Mouse (Mus musculus): ENCODE data around the gene Ciz1. TPM values are rescaled to one million over a fixed set of nuclear protein-coding genes. Genes with fewer than 3 reads are reported as not detected.

The Ciz1 gene
- polyA plus RNA-seq, 1 experiment = 171 TPM

DNA sequence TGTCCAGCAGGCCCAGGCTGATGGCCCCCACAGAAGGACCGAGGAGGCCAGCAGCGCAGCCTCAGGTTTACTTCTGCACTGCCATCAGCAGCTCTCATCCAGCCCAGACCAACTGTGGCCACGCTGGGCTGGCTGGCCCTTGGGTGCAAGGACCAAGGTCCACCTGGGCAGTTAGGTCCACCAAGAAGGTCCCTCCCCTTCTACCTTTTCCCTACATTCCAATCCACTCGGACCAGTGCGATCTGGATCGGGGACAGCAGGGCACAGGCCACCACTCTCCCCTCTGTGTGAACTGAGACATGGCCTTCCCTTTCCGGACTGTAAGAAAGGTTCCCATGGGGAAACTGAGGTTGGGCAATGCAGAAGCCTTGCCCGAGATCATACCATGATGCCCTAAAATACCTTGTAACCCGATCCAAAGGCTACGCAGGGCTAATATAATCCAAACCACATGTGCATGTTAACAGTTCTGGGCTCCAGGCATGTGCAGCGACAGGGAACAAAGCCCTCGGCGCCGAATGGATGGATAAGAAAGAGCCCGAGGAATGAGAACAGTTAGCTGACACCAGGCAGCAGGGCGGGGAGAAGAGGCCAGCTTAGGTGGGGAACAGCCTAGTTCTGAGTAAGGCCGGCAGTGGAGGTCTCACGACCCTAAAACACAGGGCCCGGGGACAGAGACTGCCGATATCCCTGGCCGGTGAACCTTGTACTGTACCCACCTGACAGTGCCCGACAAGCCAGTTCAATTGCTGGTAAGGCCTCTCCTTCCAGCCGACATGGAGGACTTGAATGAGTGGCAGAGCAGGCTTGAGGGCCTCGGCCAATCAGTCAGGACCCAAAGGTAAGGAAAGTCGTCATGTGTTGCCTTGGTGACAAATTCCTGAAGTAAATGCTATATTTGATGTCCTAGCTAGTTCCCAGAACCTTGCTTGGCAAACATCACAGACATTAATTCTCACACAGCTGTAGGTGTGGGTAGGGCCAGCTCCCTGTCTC, 56.6 kb downstream of the Ciz1 start:
- H3K27ac ChIP-seq (ENCODE audit: insufficient read depth, low read length) = no peak overlapping the region
- TF ChIP-seq CTCF (IDR thresholded peaks at IDR 0.05; ENCODE audit: extremely low read depth, insufficient read depth, low read length) (no peak), POLR2A (IDR thresholded peaks at IDR 0.05; ENCODE audit: extremely low read depth, insufficient read depth, low read length) (no peak)
- no peaks in the 10 kb centered on the region for H3K4me1 ChIP-seq (ENCODE audit: control insufficient read depth, insufficient read depth, low read length)
- no peak overlapping the region for H3K4me3 ChIP-seq (ENCODE audit: insufficient read depth, low read length)

- no peak overlapping the region for H3K4me3 ChIP-seq (ENCODE audit: insufficient read depth, low read length)
- H3K4me1 ChIP-seq (ENCODE audit: control insufficient read depth, insufficient read depth, low read length) = no peaks in the 10 kb centered on the region
- TF ChIP-seq CTCF (IDR thresholded peaks at IDR 0.05; ENCODE audit: extremely low read depth, insufficient read depth, low read length) = no peak
- TF ChIP-seq POLR2A (IDR thresholded peaks at IDR 0.05; ENCODE audit: extremely low read depth, insufficient read depth, low read length) = no peak
- H3K27ac ChIP-seq (ENCODE audit: insufficient read depth, low read length) = no peak overlapping the region
These were observed 59.3 kb downstream of the Ciz1 start for GRCm38 (mm10) chr2:32411407-32411806.

DNA sequence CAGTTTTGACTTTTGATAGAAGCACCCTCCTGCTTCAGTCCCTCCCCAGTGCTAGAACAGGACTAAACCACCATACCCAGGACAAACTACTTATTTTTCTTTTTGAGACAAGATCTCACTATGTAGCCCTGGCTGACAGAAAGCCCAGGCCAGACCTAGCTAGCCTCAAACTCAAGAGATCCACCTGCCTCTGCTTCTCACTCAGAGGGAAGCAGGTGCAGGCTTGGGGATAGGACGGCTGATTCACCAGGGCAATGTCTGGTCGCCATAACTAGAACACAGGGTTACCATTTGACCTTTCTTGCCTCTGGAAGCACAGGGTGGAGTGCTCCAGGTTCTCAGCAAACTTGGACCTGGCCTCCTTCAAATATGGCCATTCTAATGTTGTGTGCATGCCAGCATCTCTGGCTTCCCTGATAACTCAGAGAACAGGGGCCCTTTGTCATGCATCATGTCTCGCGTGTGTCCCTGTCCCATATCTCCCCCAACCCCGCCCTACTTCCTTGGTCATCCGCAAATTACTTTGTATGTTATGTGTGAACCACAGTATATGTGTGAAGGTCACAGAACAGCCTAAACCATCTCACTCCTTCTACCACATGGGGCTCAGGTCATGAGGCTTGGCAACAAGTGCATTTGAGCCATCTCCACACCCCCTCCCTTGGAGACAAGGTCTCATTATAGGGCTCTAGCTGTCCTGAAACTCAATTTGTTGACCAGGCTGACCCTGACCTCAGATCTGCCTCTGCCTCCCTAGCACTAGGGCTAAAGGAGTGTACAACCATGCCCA, 60.8 kb downstream of the Ciz1 start:
- Histone ChIP-seq H3K4me1 (ENCODE audit: control insufficient read depth, insufficient read depth, low read length) (no peaks in the 10 kb centered on the region), H3K4me3 (ENCODE audit: insufficient read depth, low read length) (no peak overlapping the region), H3K27ac (ENCODE audit: insufficient read depth, low read length) (no peak overlapping the region)
- TF ChIP-seq POLR2A (IDR thresholded peaks at IDR 0.05; ENCODE audit: extremely low read depth, insufficient read depth, low read length) (no peak), CTCF (IDR thresholded peaks at IDR 0.05; ENCODE audit: extremely low read depth, insufficient read depth, low read length) (no peak)

DNA sequence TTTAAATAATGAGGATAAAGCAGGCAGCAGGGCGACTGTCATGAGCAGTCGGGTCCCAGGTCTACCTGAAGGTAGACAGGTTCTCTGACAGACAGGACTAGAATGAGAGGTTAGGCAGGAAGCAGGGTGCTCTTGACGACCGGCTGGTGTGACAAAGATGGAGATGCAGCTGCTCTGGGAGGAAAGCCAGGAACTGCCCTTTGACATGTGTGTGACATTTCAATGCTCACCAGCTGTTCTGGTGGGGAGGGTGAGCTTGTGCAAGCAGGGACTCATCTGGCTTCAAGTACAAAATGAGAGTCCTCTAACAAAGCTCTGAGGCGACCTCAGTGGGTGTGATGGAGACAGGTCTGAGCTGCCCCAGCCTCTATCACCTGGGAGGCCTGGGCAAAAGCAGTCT, 61.8 kb downstream of the Ciz1 start:
- Histone ChIP-seq H3K27ac (ENCODE audit: insufficient read depth, low read length) (no peak overlapping the region), H3K4me3 (ENCODE audit: insufficient read depth, low read length) (no peak overlapping the region), H3K4me1 (ENCODE audit: control insufficient read depth, insufficient read depth, low read length) (no peaks in the 10 kb centered on the region)
- TF ChIP-seq POLR2A (IDR thresholded peaks at IDR 0.05; ENCODE audit: extremely low read depth, insufficient read depth, low read length) (no peak), CTCF (IDR thresholded peaks at IDR 0.05; ENCODE audit: extremely low read depth, insufficient read depth, low read length) (no peak)

DNA sequence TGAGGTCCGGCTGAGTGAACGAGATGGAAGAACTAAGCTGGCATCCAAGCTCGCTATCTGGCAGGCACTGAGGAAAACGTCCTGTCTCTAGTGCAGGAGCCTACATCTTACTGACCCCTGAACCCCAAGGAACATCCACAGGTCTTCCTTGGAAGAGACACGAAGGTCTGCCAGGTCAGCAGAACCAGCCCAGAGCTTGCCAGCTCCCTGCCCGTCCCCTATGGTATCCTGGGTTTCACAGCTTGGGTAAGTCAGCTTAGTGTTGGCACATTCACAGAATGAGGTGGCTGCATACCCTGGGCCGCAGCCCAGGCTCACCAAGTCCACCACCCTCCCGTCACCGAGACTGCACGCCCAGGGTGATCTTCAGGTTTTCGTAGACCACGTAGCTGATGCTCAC, 63.7 kb downstream of the Ciz1 start:
- no peak for TF ChIP-seq POLR2A (IDR thresholded peaks at IDR 0.05; ENCODE audit: extremely low read depth, insufficient read depth, low read length)
- TF ChIP-seq CTCF (IDR thresholded peaks at IDR 0.05; ENCODE audit: extremely low read depth, insufficient read depth, low read length) = no peak
- Histone ChIP-seq H3K27ac (ENCODE audit: insufficient read depth, low read length) (no peak overlapping the region), H3K4me3 (ENCODE audit: insufficient read depth, low read length) (no peak overlapping the region), H3K4me1 (ENCODE audit: control insufficient read depth, insufficient read depth, low read length) (peaks cover 2% of the 10 kb centered on the region; the same call in 1 of the 2 replicates)

DNA sequence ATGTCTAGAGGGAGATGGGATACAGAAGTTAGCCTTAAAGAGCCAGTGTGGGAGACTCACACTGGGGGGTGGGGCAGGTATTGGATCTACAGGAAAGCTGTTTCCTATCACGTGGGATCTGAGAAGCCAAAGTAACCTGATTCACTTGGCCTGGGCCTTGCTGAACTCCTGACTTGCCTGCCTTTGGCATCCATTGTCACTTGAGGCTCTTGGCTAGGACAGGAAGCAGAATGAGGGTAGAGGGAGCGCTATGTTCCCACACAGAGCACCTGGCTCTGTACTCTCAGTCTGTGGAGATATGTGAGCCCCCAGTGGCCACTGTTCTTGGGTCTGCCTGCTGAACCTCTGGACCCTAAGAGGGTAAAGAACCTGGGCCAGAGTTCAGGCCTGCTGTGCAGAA, 64.4 kb downstream of the Ciz1 start:
- Histone ChIP-seq H3K4me1 (ENCODE audit: control insufficient read depth, insufficient read depth, low read length) (peaks cover 2% of the 10 kb centered on the region; the same call in 1 of the 2 replicates), H3K4me3 (ENCODE audit: insufficient read depth, low read length) (no peak overlapping the region), H3K27ac (ENCODE audit: insufficient read depth, low read length) (no peak overlapping the region)
- no peak for TF ChIP-seq POLR2A (IDR thresholded peaks at IDR 0.05; ENCODE audit: extremely low read depth, insufficient read depth, low read length)
- no peak for TF ChIP-seq CTCF (IDR thresholded peaks at IDR 0.05; ENCODE audit: extremely low read depth, insufficient read depth, low read length)

GRCm38 (mm10) chr2:32417486-32417885, 65.4 kb downstream of the Ciz1 start:
- TF ChIP-seq CTCF (IDR thresholded peaks at IDR 0.05; ENCODE audit: extremely low read depth, insufficient read depth, low read length) (no peak), POLR2A (IDR thresholded peaks at IDR 0.05; ENCODE audit: extremely low read depth, insufficient read depth, low read length) (no peak)
- Histone ChIP-seq H3K4me1 (ENCODE audit: control insufficient read depth, insufficient read depth, low read length) (peaks cover 3% of the 10 kb centered on the region), H3K4me3 (ENCODE audit: insufficient read depth, low read length) (no peak overlapping the region), H3K27ac (ENCODE audit: insufficient read depth, low read length) (no peak overlapping the region)

DNA sequence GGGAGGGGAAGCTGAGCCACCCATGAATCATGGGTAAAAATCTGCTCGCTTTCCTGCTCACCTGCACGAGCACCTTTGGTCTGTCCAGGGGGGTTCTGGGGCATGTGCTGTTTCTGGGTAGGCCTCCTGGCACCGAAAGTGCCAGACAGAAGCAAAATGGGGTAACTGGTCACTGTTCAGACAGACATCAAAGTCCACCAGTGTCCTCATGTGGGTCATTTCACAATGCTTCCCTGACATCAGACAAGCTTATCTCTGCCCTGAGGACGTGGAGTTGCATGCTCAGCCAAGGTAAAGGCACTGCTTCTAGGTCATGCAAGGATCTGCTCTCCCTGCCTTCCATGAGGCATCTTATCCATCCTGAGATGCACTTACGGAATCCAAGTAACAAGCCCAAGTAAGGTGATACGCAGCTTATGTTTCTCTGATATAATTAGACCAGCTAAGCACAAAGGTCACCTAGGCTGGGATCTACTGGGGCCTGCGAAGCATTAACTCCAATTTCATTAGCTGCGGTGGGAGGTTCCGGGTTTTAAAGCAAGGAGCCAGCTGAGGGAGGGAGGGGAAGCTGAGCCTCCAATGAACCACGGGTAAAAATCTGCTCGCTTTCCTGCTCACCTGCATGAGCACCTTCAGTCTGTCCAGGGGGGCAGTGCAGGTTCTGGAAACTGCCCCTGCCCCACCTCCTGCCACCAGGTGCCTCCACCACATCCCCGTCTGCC, 66.5 kb downstream of the Ciz1 start:
- TF ChIP-seq POLR2A (IDR thresholded peaks at IDR 0.05; ENCODE audit: extremely low read depth, insufficient read depth, low read length) = no peak
- TF ChIP-seq CTCF (IDR thresholded peaks at IDR 0.05; ENCODE audit: extremely low read depth, insufficient read depth, low read length) = no peak
- Histone ChIP-seq H3K27ac (ENCODE audit: insufficient read depth, low read length) (no peak overlapping the region), H3K4me3 (ENCODE audit: insufficient read depth, low read length) (no peak overlapping the region)

GRCm38 (mm10) chr2:32419359-32419758, 67.2 kb downstream of the Ciz1 start:
- Histone ChIP-seq H3K4me1 (ENCODE audit: control insufficient read depth, insufficient read depth, low read length) (peaks cover 3% of the 10 kb centered on the region), H3K27ac (ENCODE audit: insufficient read depth, low read length) (no peak overlapping the region), H3K4me3 (ENCODE audit: insufficient read depth, low read length) (no peak overlapping the region)
- no peak for TF ChIP-seq POLR2A (IDR thresholded peaks at IDR 0.05; ENCODE audit: extremely low read depth, insufficient read depth, low read length)
- TF ChIP-seq CTCF (IDR thresholded peaks at IDR 0.05; ENCODE audit: extremely low read depth, insufficient read depth, low read length) = no peak

More for the DNA sequence above, 66.5 kb downstream of the Ciz1 start:
- H3K4me1 ChIP-seq (ENCODE audit: control insufficient read depth, insufficient read depth, low read length) = peaks cover 3% of the 10 kb centered on the region
